Mouse (Mus musculus) small intestine, adult 2 months (tissue): ENCODE measurements around the gene Tyrp1.

Experiments
- CTCF ChIP-seq: fragments of 200-500 bp; IDR thresholded peaks from 2 replicates; pipeline ENCODE4 v1.5.1; 2012; ENCODE audit warnings: low read depth, mild to moderate bottlenecking, control low read depth, inconsistent platforms, low read length, moderate library complexity, mixed read lengths; ENCODE audit not compliant: insufficient replicate concordance, insufficient read length; ENCODE audit errors: extremely low read depth
- POLR2A ChIP-seq: fragments of 200-500 bp; IDR thresholded peaks from 2 replicates; pipeline ENCODE4 v1.6.1; 2012; ENCODE audit warnings: low read depth, mild to moderate bottlenecking, control low read depth, inconsistent platforms, low read length, moderate library complexity

DNA sequence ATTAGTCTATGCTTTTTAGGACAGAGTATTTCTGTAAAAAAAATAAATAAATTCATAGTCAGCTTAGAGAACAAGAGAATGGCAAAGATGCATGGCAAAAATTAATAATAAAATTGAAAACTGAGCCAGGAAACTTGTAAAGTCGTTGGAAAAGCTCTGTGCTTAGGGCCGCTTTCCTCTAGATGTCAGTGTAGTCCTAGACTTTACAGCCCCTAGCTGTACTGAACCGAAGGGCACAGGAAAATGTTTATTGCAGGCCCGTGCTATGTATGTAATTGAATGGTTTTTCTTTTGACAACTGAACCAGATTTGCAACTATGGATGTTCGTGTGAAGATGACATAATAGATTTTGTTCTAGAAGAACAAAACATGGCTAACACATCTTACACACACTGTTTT is 32.1 kb downstream of the Tyrp1 start:
- TF ChIP-seq POLR2A (no peak), CTCF (no peak)
